Mouse (Mus musculus) forelimb bud, embryonic 11.5 days (tissue): Measurements from ENCODE around the gene Krtcap2.

ENCODE experiments used
- DNase-seq: peaks from one replicate; pipeline ENCODE4 v3.0.0-alpha.2; 2012; ENCODE audit warnings: low read depth, low spot score

Gene Krtcap2

GRCm38 (mm10) chr3:89246261-89247100, 715 bp downstream of the Krtcap2 start, which contains the start of gene Trim46:
TSS of gene Trim46 (minus strand) at chr3:89246309.
- DNase-seq: peak; percentile 90

- DNase-seq: no peak
These were observed 1.7 kb downstream of the Krtcap2 start for GRCm38 (mm10) chr3:89247466-89247865.

- peak; percentile 65 for DNase-seq
These were observed 4.8 kb downstream of the Krtcap2 start for GRCm38 (mm10) chr3:89250435-89251040.

- no peak for DNase-seq
These were observed 5.7 kb downstream of the Krtcap2 start for GRCm38 (mm10) chr3:89251365-89251895.

GRCm38 (mm10) chr3:89254994-89255393, 9.2 kb downstream of the Krtcap2 start:
- DNase-seq: no peak

GRCm38 (mm10) chr3:89256177-89256576, 10.4 kb downstream of the Krtcap2 start:
- DNase-seq: no peak

- DNase-seq: no peak
These were observed 13.3 kb downstream of the Krtcap2 start, which contains the start of gene Dpm3 for GRCm38 (mm10) chr3:89259076-89259475. TSS of gene Dpm3 (plus strand) at chr3:89259358.

- DNase-seq: no peak
These were observed 14.4 kb downstream of the Krtcap2 start for GRCm38 (mm10) chr3:89260211-89260610.

- no peak for DNase-seq
These were observed 16.7 kb downstream of the Krtcap2 start for GRCm38 (mm10) chr3:89262417-89262816.

- peak; percentile 84 for DNase-seq
These were observed 20.7 kb downstream of the Krtcap2 start for GRCm38 (mm10) chr3:89266439-89266893.

GRCm38 (mm10) chr3:89268916-89269315, 23.1 kb downstream of the Krtcap2 start:
- DNase-seq: no peak

GRCm38 (mm10) chr3:89270051-89270755, 24.4 kb downstream of the Krtcap2 start, which contains the start of gene Slc50a1:
TSS of gene Slc50a1 (minus strand) at chr3:89270570.
- no peak for DNase-seq

- DNase-seq: no peak
These were observed 25.1 kb downstream of the Krtcap2 start for GRCm38 (mm10) chr3:89270891-89271290.

GRCm38 (mm10) chr3:89271760-89272159, 26.0 kb downstream of the Krtcap2 start:
- DNase-seq: no peak

- DNase-seq: no peak
These were observed 30.3 kb downstream of the Krtcap2 start for GRCm38 (mm10) chr3:89276061-89276460.

GRCm38 (mm10) chr3:89277281-89278021, 31.7 kb downstream of the Krtcap2 start:
- no peak for DNase-seq

GRCm38 (mm10) chr3:89278107-89278506, 32.3 kb downstream of the Krtcap2 start:
- no peak for DNase-seq

- DNase-seq: no peak
These were observed 32.9 kb downstream of the Krtcap2 start for GRCm38 (mm10) chr3:89278643-89279042.

- DNase-seq: peak; percentile 76
These were observed 33.6 kb downstream of the Krtcap2 start for GRCm38 (mm10) chr3:89279153-89279890.

- no peak for DNase-seq
These were observed 34.4 kb downstream of the Krtcap2 start for GRCm38 (mm10) chr3:89280050-89280605.
